Mouse (Mus musculus): ENCODE measurements around the gene Nos1.
A peak's percentile ranks its signal among the peaks of the same experiment; 100 is the strongest.
"Not testable (repeated sequence)": the region's sequence is repeated elsewhere in the genome, so short reads cannot be mapped to it uniquely, and the experiment has no call there.

Gene Nos1

DNA sequence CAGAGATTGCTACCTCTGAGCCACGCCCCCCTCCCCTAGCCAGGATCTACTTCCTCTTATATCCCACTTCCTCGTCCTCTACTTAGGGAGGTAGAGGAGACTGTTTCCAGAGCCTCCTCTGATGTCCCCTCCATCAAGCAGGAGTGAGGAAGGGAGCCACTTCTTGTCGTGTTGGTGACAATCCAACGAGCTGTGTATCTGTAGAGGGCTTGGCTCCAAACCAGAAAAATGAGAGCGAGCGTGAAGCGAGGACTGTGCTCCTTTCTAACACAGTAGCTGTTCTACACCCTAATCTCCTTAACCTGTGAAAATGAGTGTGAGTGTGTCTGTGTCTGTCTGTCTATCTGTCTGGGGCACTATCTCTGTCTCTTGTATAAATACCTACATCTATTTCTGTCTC, 58.7 kb downstream of the Nos1 start:
- peak; percentile 39 to 42 for DNase-seq (ENCODE audit: low spot score in 2 of 2)

GRCm38 (mm10) chr5:117840203-117840602, 59.4 kb downstream of the Nos1 start:
- peak; percentile 40 to 49 for DNase-seq (ENCODE audit: low spot score in 2 of 2)

GRCm38 (mm10) chr5:117840988-117841387, 60.2 kb downstream of the Nos1 start:
- DNase-seq (ENCODE audit: low spot score in 2 of 2), result peak; percentile 56 to 77

DNA sequence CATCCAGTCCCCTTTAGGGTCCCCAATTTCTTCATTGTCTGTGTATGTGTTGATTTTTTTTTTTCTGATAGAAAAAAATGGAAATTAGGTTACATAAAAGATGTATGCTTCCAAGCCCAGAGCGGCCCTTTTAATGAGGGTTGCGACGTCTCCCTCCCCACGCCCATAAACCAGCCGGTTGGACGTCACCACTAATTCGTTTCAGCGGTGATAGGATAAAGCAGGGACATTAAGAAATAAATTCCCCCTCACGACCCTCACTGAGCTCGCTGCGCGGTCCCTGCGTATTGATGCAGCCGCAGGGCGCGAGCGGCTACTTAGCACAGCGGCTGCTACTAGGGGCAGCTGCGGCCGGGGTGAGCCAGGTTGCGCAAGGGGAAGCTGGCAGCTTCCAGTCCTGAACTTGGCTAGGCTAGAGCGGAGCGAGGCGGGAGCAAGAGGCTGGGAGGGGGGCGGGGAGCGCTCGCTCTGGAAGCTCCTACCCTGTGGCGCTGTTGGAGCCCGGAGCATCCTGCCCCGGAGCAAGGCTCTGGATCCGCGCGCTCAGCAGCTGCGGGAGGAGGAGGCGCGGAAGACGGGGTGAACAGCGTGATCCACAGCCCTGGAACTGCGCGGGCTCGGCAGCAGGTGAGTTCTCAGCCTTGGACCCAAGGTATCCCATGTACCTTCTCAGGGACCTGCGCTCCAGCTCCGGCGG, 61.0 kb downstream of the Nos1 start:
- peak; percentile 46 to 53 for DNase-seq (ENCODE audit: low spot score in 2 of 2)

GRCm38 (mm10) chr5:117842699-117843098, 61.9 kb downstream of the Nos1 start:
- no peak for DNase-seq (ENCODE audit: low spot score in 2 of 2)

DNA sequence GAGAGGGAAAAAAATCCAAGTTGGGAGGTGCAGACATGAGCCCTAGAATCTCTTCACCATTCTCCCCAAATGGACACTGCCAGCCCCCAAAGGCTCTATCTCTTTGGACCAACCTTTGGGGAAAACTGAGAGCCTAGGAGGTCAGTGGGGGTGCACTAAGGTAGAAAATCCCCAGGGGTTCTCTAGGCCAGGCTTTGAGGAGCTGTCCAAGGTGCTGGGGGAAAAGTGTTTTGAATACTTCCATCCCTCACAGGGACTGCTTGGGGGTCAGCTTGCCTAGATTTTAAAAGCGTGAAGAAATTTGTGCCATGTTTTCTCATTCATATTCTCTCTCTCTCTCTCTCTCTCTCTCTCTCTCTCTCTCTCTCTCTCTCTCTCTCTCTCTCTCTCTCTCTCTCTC, 63.8 kb downstream of the Nos1 start:
- DNase-seq (ENCODE audit: low spot score in 2 of 2), result no peak

GRCm38 (mm10) chr5:117850474-117850873, 69.6 kb downstream of the Nos1 start:
- DNase-seq (ENCODE audit: low spot score in 2 of 2), result no peak

- no peak for DNase-seq (ENCODE audit: low spot score in 2 of 2)
Observed at GRCm38 (mm10) chr5:117853741-117854140, 72.9 kb downstream of the Nos1 start.

GRCm38 (mm10) chr5:117864588-117865300, 83.9 kb downstream of the Nos1 start:
- DNase-seq (ENCODE audit: low spot score in 2 of 2), result peak; percentile 63 to 76

- DNase-seq (ENCODE audit: low spot score in 2 of 2), result no peak
Observed at GRCm38 (mm10) chr5:117865876-117866275, 85.0 kb downstream of the Nos1 start.

GRCm38 (mm10) chr5:117871614-117872013, 90.8 kb downstream of the Nos1 start:
- no peak for DNase-seq (ENCODE audit: low spot score in 2 of 2)

DNA sequence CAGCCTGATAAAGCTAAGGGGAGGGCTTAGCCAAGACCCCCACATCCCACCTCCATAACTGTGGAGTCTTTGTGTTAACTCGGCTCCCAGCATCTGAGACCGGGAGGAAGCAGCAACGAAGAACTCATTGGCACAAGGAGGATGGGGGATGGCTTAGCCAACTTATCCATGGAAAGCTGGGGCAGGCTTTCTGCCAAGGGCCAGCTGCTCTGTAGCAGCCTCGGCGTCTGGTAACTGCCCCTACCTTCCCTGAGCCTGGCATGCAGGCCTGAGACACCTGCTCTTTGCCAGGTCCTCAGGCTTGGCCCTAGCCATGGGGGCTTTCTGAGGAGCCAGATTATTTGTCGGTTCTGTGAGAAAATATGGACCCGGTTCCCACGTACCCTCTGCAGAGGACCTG, 93.0 kb downstream of the Nos1 start:
- peak; percentile 46 to 49 for DNase-seq (ENCODE audit: low spot score in 2 of 2)

DNA sequence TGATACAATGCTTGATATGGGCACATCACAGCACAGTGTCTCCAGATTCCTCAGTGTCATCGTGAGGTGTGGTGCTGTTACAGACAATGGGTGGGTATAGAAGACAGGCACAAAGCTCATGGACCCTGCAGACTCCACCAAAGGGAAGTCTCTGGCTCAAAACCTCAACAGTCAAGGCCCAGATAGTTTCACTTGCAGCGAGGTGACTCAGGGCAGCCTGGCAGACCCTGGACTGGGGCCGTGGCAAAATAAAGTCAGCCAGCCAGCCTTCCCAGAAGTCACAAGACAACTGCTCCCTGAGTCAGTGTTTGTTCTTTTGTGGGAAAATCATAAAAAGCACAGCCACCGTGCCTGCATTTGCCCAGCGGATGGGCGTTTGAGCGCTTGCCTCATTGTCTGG, 93.4 kb downstream of the Nos1 start:
- no peak for DNase-seq (ENCODE audit: low spot score in 2 of 2)

GRCm38 (mm10) chr5:117879136-117879535, 98.3 kb downstream of the Nos1 start:
- DNase-seq (ENCODE audit: low spot score in 2 of 2), result no peak

DNA sequence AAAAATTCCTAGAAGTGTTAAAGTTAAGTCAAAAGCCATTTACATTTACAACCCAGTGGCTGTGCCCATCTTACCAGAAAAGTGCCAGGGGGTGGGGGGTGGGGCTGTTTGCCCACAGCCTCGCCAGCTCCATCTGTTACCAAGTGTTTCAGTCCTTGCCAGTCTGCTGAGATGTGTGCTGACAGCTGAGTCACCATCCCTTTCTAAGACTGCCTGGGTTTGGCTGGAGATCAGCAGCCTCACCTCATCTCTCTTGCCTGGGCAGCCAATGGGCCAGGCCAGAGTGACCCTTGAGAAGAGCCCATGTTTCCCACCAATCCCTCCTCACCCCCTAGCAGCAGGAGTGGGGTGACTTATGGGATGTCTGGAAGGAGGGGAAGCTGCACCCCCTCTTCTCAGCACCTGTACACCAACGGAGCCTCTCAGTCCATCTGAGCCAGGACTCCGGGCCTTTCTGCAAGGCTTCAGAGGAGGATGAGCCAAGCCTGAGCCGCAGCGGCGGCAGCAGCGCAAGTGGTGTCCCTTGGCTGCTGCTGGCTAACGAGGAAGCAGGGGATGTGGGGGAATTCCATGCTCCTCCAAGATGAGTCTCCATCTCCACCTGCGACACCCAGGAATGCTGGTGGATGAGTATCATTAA, 100.2 kb downstream of the Nos1 start:
- DNase-seq (ENCODE audit: low spot score in 2 of 2), result no peak

DNA sequence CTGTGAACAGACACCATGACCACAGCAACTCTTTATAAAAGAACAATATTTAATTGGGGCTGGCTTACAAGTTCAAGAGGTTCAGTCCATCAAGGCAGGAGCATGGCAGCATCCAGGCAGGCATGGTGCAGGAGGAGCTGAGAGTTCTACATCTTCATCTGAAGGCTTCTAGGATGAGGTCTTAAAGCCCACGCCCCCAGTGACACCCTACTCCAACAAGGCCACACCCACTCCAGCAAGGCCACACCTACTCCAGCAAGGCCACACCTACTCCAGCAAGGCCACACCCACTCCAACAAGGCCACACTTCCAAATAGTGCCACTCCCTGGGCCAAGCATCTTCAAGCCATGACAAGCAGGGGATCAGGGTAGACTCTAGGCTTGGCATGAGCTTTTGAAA, 101.6 kb downstream of the Nos1 start:
- DNase-seq (ENCODE audit: low spot score in 2 of 2), result not testable (repeated sequence)

DNA sequence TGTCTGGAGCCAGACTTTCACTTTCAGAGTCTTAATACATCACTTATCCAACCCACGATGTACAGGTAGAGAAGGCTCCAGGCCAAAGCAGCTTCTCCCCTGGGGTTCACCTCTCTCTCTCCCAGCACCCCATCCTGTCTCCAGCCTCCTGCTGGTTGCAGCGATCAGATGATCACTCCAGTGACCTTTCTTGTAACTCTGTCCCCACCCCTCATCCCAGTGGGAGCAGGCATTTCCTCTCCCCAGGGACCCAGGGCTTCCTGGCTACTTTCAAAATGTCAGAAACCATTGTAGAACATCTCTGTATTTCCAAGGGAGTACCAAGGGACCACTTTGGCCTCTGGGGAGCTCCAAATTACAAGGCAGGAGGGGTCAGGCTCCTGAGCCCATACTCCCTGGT, 104.2 kb downstream of the Nos1 start:
- DNase-seq (ENCODE audit: low spot score in 2 of 2), result no peak

GRCm38 (mm10) chr5:117888126-117888525, 107.3 kb downstream of the Nos1 start:
- no peak for DNase-seq (ENCODE audit: low spot score in 2 of 2)

DNA sequence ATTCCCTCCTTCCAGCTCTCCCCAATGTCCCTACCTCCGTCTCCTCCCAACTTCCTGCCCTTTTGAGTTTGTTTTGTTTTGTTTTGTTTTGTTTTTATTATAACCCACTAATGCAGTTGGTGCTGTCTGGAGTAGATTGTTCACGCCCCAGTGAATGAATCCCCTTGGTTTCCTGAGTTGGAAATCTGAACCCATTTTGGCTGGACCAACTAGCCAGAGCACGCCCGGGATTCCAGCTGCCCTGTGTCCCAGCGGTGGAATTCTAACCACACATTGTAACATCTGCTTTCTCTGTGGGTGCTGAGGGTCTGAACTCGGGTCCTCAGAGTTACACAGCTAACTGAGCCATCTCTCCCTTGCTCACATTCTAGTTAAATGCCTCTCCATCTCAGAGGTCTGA, 108.1 kb downstream of the Nos1 start:
- DNase-seq (ENCODE audit: low spot score in 2 of 2), result no peak

DNA sequence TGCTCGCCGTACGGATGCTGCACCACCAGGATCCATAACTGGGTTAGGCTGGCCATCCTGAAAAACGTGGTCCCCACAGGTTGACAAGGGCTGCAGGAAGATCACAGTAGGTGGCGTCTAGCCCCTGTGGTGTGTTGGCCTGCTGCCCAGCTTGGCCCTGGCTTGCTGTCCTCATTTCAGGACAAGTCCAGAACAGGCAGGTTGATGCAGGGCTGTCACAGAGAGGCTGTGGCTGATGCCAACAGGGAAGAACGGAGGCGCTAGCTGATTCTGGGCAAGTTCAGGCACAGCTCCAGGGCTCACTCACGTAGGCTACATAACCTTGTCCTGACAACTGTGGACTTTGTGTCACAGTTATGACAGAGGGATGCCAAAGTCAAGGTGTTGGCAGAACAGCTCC, 108.7 kb downstream of the Nos1 start:
- DNase-seq (ENCODE audit: low spot score in 2 of 2), result peak in 1 of 2 experiments; percentile 32

GRCm38 (mm10) chr5:117890871-117891270, 110.0 kb downstream of the Nos1 start:
- DNase-seq (ENCODE audit: low spot score in 2 of 2), result no peak

GRCm38 (mm10) chr5:117891545-117891944, 110.7 kb downstream of the Nos1 start:
- no peak for DNase-seq (ENCODE audit: low spot score in 2 of 2)

DNA sequence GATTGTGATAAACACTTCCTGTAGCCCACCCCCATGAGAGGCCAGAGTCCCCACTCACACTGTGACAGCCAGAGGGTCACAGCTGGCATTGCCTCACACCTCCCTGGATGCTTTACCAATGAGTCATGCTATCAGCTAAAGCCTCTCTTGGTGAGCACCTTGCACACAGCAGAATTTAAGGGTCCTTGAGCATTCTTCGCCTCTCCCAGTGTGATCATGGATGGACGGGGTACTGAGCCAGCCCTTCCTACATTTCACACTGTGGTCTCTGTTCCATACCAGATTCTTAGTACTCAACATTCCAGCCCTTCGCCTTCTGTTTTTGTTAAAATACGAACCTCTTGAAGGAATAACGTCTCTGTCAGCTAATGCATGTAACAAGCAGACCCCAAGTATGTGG, 113.2 kb downstream of the Nos1 start:
- DNase-seq (ENCODE audit: low spot score in 2 of 2), result no peak

All from right cerebral cortex, postnatal 10 days (tissue).